Mouse (Mus musculus): ENCODE data around the gene Glod5.

- no peak for TF ChIP-seq POLR2A (IDR thresholded peaks at IDR 0.05; ENCODE audit: low read depth, low read length)
- no peak for TF ChIP-seq CTCF (IDR thresholded peaks at IDR 0.05; ENCODE audit: extremely low read depth, insufficient read depth, insufficient read length, insufficient replicate concordance)
Measured at GRCm38 (mm10) chrX:7993068-7993735, 25.1 kb downstream of the Glod5 start.
